Mouse (Mus musculus) inflammation-experienced regulatory T-cells (primary cell): Measurements from ENCODE around the gene A730046J19Rik. TPM values are rescaled to one million over a fixed set of nuclear protein-coding genes. Genes with fewer than 3 reads are reported as not detected.

Experiments
- polyA plus RNA-seq, 2 experiments: library from polyadenylated mRNA; unstranded; fragments of 100-300 nt; shearing (Covaris generic); gene quantifications; one replicate each; pipeline ENCODE4 v1.2.1; 2017

A730046J19Rik gene
- polyA plus RNA-seq = not detected

GRCm38 (mm10) chrX:144153523-144153922 is at the start of gene A730046J19Rik:
Gene A730046J19Rik (plus strand): TSS chrX:144153695.

Other genes starting within 250 kb of the A730046J19Rik start
- gene Dcx, start 220.4 kb upstream of the A730046J19Rik start, polyA plus RNA-seq = under 1 TPM; 0.13 to 0.62 TPM
- gene Alg13, start 164.1 kb downstream of the A730046J19Rik start, polyA plus RNA-seq = 1 to 10 TPM; 8.1 to 9.3 TPM